Mouse (Mus musculus) kidney, postnatal 14 days (tissue): ENCODE data around the gene Gm21976.
A peak's percentile ranks its signal among the peaks of the same experiment; 100 is the strongest.

Experiments used
- DNase-seq: peaks from one replicate; pipeline ENCODE4 v3.0.0; 2022; ENCODE audit warnings: mixed read lengths

Gene Gm21976

DNA sequence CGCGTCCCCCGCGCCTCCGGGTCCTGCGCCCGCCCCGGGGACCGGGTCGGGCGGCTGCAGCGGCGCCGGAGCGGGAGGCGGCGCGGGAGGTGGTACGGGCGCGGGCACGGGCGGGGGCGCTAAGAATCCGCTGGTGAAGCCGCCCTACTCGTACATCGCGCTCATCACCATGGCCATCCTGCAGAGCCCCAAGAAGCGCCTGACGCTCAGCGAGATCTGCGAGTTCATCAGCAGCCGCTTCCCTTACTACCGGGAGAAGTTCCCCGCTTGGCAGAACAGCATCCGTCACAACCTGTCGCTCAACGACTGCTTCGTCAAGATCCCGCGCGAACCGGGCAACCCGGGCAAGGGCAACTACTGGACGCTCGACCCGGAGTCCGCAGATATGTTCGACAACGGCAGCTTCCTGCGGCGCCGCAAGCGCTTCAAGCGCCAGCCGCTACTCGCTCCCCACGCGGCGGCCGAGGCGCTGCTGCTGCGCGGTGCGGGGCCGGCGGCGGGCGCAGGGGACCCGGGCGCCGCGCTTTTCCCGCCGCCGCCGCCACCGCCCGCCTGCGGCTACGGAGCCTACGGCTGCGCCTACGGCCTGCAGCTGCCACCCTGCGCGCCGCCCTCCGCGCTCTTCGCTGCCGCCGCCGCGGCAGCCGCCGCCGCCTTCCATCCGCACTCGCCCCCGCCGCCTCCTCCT lies 75.3 kb downstream of the Gm21976 start:
- peak; percentile 40 for DNase-seq

GRCm38 (mm10) chr13:98355559-98356111 lies 75.9 kb downstream of the Gm21976 start:
- DNase-seq: peak; percentile 38

GRCm38 (mm10) chr13:98356176-98356972 lies 76.7 kb downstream of the Gm21976 start:
- no peak for DNase-seq
